Mouse (Mus musculus): Measurements from ENCODE around the gene Cxcl3.

Cxcl3 gene

DNA sequence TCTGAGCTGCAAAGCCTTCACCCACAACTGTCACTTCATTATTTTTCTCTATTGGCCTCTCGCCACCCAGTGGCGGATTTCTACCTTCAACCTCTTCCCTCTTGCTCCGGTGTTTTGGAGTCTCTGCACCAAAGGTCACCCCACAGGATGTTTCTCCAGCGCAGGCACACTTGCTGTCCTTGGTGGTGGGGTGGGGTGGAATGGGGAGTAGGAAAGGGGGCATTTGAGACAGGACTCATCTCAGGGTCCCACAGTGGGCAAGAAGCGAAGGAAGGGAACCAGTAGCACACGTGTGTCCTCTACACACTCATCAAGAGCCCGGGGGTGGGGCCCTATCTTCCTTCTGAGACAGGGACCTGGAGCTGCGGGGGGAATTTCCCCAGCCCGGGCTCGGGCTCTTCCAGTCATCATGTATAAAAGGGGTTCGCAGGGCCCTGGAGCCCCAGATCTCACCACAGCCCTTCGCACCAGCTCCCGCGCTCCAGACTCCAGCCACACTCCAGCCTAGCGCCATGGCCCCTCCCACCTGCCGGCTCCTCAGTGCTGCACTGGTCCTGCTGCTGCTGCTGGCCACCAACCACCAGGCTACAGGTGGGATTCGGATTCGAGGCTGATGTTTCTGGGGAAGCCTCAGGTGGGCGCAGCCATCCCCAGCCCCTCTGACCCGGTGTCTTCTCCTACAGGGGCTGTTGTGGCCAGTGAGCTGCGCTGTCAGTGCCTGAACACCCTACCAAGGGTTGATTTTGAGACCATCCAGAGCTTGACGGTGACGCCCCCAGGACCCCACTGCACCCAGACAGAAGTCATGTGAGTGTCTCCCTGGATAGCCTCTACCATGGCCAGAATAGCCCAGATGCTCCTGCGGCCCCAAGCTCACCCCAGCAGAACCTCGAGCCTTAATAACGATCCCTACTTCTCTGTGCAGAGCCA is at the start of gene Cxcl3:
TSS of gene Cxcl3 (plus strand) at position 445 of the 930 bp plus-strand sequence.
- DNase-seq (ENCODE audit: low spot score) = no peak

DNA sequence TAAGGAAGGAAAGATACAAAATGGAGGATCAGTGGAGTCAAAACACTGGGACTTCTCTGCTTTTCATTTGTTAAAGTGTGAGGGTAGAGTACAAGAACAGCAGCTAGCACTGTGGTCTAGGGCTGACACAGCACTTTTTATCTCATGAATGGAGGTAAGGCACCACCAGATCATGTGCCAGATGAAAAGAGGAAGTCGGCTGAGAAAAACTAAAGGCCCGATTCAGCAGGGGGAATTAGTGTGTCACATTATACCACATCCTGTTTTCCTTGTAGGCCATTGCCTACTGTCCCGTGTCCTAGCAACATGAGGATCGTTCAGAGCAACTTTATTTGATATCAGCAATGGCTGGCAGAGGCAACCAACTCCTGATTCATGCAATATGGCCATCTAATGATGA is 43.9 kb upstream of the Cxcl3 start:
- DNase-seq (ENCODE audit: low spot score) = peak; percentile 1

DNA sequence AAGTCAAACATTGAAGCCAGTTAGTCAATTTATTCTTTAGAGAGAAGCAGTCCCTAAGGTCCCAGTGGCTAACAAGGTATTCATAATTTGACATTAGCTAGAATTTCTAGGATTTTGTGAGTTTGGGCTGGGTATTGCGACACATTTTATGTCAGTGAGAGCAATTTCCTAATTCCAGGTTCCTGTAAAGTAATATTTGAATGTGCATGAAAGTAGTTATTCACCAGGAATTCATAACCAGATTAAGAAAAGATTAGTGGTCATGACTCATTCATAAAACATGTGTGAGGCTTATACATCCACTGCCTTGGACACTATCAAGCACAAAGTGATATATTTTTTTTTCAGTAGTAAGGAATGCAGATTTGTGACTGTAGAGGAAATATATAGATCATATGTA is 32.0 kb upstream of the Cxcl3 start:
- no peak for DNase-seq (ENCODE audit: low spot score)

DNA sequence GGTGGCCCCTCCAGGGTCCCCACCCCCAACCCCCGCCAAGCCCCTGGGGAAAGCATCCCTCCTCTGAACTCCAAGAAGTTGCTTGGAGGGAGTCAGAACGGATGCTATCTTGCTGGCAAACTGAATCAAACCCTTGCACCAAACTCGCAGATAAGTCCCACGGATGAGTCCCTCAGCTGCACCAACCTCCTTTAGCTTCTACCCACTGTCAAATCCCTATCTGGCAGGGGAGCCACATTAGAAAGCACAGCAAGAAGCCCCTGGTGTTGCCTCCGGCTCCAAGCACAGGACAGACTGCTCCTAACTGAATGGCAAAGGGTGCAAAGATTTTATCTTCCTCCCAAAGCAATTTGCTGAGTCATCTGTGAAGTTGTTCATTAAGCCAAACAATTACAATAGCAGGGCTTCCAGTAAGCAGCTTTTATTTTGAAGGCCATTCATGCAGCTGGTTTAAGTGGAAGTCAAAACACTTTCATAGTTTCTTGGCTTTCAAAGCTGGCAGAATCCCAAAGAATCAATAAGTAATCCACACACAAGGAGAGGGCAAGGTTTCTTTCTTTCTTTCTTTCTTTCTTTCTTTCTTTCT is 27.8 kb upstream of the Cxcl3 start:
- no peak for DNase-seq (ENCODE audit: low spot score)

DNA sequence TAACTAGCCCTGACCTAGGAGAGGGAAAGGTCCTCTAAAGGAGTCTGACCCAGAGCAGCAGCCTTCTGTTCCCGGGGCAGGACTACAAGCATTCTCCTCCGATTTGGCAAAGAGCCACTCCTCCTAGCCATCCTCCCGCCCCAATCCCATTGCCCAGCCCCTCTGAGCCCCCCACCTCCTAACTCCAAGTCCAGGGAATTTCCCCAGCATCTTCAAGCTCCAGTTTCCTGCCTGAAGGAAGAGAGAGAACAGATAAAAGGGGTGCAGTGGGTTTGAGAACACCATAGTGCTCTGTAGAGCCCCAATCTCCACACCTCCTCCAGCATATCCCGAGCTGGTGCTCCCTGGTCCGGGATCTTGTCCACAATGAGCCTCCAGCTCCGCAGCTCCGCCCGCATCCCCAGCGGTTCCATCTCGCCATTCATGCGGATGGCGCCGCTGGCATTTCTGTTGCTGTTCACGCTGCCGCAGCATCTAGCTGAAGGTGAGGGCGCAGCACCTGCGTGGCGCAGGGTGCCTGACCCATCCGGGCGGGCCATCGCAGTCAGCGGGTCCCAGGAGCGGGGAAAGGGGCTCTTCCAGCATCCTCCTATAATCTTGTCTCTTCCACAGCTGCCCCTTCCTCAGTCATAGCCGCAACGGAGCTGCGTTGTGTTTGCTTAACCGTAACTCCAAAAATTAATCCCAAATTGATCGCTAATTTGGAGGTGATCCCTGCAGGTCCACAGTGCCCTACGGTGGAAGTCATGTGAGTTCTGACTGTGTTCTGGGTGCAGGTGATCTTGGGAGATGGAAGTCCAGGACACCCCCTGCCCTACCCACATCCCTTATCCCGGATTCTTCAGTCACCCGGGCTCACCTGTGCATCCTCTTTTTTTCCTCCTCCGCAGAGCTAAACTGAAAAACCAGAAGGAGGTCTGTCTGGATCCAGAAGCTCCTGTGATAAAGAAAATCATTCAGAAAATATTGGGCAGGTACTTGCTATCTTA is 26.5 kb upstream of the Cxcl3 start, which contains the start of gene Cxcl5:
TSS of gene Cxcl5 (plus strand) at position 284 of the 989 bp plus-strand sequence.
- DNase-seq (ENCODE audit: low spot score) = no peak

DNA sequence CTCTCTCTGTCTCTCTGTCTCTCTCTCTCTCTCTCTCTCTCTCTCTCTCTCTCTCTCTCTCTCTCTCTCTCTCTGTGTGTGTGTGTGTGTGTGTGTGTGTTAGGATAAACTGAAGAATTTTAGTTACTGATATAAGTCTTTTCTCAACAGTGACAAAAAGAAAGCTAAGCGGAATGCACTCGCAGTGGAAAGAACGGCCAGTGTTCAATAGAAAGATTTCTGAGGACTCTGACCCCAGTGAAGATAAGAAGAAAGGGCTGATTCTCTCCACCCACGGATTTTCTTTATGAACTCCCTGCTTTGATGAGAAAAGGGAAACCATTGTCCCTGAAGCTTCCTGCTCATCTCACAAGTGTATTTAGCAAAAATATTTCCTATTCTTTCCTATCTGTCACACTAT is 25.6 kb upstream of the Cxcl3 start:
- DNase-seq (ENCODE audit: low spot score) = no peak

DNA sequence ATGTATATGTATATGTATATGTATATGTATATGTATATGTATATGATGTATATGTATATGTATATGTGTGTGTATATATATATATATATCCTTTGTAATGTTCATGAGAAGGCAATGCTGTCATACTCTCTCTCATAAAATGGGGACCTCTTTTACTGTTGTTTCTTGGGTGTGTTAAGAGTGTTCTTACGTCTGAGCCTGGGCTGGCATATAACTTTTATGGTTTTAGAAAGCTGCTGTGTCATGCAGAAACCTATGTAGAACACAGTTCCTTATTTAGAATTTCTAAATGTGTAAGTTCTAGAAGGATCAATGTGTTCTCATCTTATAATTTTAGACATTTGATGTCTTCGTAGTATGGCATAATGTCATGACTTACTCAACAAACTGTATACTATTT is 25.1 kb upstream of the Cxcl3 start:
- no peak for DNase-seq (ENCODE audit: low spot score)

DNA sequence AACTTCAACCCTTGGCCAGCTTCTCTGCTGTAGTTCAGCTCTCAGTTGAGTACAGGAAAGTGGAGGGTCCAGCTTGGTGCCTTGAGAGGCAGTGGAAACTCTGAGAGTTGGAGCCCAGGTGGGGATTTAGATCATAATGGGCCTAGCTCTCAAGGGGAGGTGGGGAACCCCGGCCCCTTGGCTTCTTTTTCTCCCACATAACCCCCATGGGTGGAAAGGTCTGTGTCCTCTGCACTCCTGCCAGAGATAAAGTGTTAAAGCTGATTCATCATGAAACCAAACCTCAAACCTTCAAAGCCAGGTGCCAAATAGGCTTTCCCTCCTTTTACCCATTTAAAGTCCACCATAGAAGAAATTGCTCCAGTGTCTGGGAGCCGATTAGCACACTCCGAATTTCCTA is 24.1 kb upstream of the Cxcl3 start:
- no peak for DNase-seq (ENCODE audit: low spot score)

DNA sequence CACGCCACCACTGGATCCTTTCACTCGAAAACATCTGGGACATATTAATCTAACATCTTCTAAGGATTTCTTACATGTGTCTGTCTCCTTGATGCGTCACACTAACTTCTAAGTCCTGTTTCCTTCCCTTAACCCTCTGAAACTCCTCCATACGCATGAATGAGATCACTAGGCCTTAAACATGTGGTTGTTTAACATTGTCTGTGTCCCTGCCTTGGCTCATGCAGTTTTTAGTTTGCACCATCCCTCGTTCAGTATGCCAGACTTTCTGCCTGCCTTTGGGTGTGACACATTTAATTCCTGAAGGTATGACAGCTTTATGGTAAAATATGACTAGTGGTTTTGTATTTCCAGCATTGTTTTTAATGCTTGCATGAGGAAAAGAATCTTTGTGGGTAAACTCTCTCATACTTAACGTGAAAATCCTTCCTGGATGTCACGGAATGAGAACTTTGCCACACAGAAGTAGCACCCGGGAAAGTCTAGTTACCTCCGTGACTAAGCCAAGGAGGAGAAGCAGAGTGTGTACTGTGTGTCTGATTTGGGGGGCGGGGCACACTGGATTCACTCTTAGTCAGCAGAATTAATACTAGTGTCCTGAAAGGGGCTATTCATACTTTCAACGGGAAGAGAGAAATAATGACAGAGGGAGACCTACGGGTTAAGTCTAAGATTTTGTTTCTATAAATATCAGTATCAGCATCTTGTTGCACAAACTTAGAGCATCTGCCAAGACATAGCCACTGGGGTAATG is 21.8 kb upstream of the Cxcl3 start:
- DNase-seq (ENCODE audit: low spot score) = no peak

DNA sequence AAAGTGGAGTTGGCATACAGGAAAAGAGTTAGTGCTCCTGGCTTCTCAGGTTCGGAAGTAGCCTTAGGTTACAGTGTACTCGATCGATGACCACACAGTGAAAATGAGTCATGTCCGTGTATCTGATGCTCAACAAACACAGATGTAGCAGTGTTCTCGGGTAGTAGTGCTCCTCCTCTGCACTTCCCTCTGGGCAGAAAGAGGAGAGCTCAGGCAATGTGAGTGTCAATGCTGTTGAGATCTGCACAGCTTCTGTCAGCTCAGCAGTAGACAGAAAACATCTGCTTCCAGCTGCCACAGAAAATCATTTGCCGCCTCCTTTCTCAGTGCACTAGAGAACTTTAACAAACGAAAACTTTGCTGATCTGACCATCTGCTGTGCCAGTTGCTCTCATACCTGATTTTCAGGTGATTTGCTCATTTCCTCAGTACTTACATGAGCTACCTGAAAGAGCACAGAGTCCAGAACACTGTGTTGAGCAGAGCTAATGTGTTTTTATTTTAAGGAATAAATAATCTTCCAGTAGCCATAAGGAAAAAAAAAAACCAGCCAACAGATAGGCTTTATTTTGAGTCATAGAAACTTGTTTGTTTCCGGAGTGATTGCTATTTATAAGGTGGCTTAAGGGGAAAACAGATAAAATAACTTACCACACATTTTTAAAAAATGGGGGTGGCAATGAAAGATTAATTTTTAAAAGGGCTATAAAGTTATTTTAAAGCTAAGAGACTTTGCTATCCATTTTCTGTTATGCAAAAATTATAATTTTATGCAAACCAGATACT is 19.9 kb upstream of the Cxcl3 start:
- DNase-seq (ENCODE audit: low spot score) = no peak

DNA sequence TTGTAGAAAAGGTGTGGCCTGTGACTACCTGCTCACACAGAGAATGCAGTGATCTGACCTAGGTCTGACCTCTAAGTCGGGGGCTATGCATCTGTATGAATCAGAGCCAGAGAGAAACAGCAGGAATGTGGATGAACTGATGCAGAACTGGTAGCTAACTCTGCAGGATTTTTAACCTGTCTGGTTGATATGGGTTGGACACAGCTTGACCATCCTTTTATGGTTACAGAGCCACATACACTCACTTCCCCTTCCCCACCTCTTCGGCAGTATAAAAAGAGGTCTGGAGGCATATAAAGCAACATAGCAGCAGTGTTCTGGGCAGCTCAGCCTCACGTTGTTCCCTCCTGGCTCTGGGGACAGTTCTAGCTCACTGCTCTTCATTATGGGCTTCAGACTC is 17.7 kb upstream of the Cxcl3 start, which contains the start of gene Ppbp:
TSS of gene Ppbp (plus strand) at position 301 of the 400 bp plus-strand sequence.
- DNase-seq (ENCODE audit: low spot score) = no peak

DNA sequence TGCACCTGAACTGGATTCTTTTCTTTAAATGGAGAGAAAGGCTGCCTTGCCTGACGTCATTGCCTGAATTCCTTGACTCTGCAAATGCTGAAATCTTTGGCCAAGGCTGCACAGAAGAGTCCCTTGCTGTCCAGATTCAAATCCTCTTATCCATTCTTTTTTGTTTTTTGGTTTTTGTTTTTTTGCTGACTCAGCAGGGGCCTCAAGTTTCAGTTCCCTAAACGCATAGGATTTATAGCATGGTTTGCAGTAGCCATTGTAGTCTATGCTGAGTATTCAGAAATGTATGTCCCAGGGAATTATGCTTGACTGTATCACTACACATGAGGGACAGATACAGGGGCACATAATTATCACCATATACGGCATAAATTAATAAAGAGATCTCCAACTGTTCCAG is 14.5 kb upstream of the Cxcl3 start:
- DNase-seq (ENCODE audit: low spot score) = no peak

DNA sequence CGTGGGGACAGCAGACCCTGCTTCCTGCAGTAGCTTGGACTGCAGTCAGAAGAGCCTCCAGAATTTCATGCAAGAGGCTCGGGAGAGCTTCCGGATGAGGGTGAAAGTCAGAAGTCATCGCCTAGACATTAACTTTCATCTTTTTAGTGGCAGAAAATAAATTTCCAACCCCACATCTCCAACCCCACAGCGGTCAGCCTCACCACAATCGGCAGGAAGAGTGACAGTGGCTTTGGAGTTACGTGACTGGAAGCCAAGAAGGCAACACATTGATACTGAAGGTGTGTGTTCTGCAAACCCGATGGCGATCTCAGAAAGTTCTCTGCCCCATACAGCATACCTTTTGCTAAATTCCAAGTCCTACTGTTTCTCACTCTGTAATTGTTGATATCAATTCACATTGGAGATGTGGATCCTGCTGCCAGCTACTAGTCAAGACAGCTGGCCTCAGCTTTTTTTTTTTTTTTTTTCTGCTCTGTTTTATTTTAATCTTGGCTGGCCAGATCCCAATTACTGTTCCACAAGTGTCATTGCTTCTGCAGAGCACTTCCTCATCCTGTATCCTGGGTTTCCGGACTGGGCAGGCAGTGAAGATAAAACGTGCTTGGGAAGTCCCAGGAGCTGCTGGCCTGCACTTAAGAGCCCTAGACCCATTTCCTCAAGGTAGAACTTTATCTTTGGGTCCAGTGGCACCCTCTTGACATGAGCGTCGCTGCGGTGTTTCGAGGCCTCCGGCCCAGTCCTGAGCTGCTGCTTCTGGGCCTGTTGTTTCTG is 13.8 kb upstream of the Cxcl3 start, which contains the start of gene Pf4:
TSS of gene Pf4 (plus strand) at position 556 of the 774 bp plus-strand sequence.
- DNase-seq (ENCODE audit: low spot score) = no peak

DNA sequence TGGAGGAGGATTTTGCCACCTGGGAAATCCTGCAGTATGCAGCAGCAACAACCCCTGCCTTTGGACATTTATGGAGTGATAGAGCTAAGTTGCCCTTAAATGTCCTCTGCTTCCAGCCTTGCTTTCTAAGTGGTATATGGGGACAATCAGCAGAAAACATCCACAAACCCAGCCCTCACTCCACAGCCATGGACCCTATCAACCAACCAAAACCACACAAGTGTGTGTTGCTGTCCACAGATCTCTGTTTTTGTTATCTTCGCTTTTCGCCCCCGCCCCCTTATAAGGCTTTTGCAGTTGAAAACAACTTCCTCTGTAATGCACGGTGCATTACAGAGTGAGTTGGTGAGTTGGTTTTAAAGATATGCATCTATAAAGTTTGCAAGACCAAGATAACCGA is 10.3 kb upstream of the Cxcl3 start:
- DNase-seq (ENCODE audit: low spot score) = no peak

DNA sequence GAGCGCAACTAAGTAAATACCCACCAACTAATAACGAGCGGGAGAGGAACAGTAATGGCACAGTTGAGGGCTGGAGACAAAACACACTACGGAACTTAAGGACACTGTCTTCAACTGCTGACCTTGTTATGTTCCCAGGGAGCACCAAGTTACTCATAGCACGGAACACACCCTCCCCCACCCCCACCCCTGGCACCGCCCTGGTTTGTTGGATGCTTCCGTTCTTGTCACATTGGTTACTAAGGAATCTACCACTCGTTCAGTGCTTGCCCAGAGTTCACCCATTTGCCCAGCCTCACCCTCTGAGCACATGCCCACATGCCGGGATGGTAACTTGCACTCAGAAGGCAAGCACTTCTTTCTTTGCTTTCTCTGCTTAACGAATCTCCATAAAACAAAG is 8.3 kb upstream of the Cxcl3 start:
- DNase-seq (ENCODE audit: low spot score) = no peak

DNA sequence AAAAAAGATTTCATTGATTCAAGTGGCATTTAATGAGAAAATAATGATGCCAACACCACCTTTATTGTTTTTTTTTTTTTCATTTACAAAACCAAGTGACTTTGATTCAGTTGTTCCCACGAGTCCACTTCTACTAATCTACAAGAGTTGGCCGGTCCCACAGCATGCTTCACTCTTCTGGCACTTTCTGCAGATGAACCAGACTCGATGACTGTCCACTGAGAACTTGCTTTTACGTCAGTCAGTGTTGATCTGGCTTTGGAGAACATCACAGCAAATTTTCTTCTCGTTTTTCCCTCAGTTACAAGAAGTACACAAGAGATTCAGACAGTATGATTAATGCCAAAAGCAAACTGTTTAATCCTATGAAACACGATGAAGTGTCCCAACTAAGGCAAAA is 7.0 kb upstream of the Cxcl3 start:
- no peak for DNase-seq (ENCODE audit: low spot score)

DNA sequence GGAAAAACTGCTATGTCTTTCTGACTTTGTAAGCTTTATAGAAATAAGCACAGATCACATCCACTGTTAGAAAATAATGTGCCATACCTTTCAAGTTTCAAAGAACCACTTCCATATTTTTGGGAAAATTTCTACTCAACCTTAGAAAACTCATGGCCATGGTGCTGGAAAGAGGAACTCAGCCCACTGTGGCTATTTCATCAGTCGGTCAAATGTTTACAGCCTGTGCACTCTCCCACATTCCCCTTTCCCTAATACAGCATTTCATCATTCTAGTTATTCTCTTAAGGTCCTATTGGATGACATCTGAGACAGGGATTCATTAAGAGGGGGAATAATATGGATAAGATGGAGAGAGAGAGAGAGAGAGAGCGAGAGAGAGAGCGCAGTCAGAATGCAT is 2.2 kb upstream of the Cxcl3 start:
- DNase-seq (ENCODE audit: low spot score) = no peak

DNA sequence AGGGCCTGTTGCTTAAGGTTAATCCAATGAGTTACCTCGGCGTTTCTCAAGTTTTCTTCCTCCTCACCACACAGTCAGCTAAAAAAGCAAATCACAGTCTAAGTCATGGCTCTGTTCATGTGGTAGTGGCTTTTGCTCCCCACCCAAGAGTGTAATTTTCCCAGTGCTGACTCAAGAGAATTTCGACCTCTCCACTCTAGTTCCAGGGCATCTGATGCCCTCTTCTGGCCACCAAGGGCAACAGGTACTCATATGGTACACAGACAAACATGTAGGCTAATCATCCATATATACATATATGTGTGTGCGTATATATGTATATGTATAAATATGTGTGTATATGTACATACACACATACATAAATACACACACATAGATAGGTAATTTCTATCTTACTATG is 2.2 kb downstream of the Cxcl3 start:
- DNase-seq (ENCODE audit: low spot score) = no peak

DNA sequence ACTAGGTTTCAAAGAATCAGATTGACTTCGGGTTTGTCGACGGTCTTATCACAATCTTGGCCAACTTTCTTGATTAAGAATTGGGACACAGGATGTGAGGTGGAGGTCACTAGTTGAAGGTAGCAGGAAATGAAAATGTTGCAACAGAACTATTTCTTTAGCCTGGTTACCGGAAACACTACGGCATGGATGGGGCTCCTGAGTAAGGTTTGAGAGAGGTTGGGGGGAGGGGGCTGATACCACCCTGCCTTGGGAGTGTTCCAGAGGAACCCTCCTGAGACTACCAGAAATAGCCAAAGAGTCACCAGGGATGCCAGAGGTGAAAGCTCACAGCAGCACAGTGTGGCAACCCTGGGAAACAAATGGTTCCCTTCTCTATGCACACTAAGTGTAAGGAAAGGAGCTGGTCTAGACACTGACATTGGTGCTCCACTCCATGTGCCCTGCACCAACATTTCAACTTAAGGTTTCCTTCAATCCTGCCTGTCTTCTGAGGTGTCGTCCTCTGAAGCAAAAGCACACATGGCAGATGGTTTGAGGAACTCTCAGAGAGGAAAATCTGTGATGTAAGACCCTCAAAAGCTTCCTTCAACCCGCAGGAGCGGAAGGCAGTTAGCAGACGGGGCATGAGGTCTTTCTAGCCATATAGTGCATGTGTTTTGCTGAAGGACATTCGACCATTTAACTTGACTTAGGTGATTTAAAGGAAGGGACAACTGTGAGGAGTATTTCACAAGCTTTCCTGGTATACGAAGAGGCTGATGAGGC is 3.6 kb downstream of the Cxcl3 start:
- no peak for DNase-seq (ENCODE audit: low spot score)

All from spleen, adult 12 weeks (tissue).